Mouse (Mus musculus): ENCODE results near the gene Hoxa2. TPM values are rescaled to one million over a fixed set of nuclear protein-coding genes. Genes with fewer than 3 reads are reported as not detected.

Gene Hoxa2
- total RNA-seq, 1 experiment from 2014 or later: not detected

Other genes starting within 250 kb of the Hoxa2 start
- gene Skap2, start 152.3 kb downstream of the Hoxa2 start, total RNA-seq (2017): 348 and 404 TPM in 2 replicates
- gene Hoxa1, start 6.5 kb downstream of the Hoxa2 start, total RNA-seq (2017): not detected in 2 replicates
- gene 5730596B20Rik, start 12.7 kb upstream of the Hoxa2 start, total RNA-seq (2017): not detected in 2 replicates
- not detected in 2 replicates for gene Hoxa4, start 26.9 kb upstream of the Hoxa2 start, total RNA-seq (2017)
- not detected in 2 replicates for gene Hoxa5, start 39.8 kb upstream of the Hoxa2 start, total RNA-seq (2017)
- gene Hoxa6, start 43.9 kb upstream of the Hoxa2 start, total RNA-seq (2017): not detected in 2 replicates
- gene Hoxa3, start 48.5 kb upstream of the Hoxa2 start, total RNA-seq (2017): not detected in 2 replicates
- not detected in 2 replicates for gene Gm28308, start 48.5 kb upstream of the Hoxa2 start, total RNA-seq (2017)
- 0.61 TPM in 1 of 2 replicates, not detected in the other for gene Hoxa7, start 57.0 kb upstream of the Hoxa2 start, total RNA-seq (2017)
- gene Hoxa9, start 66.3 kb upstream of the Hoxa2 start, total RNA-seq (2017): not detected in 2 replicates
- gene Hoxa10, start 76.0 kb upstream of the Hoxa2 start, total RNA-seq (2017): not detected in 2 replicates
- gene Hoxa11, start 81.0 kb upstream of the Hoxa2 start, total RNA-seq (2017): not detected in 2 replicates
- not detected in 2 replicates for gene Hoxa13, start 96.0 kb upstream of the Hoxa2 start, total RNA-seq (2017)
- gene Evx1, start 148.7 kb upstream of the Hoxa2 start, total RNA-seq (2017): not detected in 2 replicates